Mouse (Mus musculus): ENCODE measurements around the gene Slc5a6.
A peak's percentile ranks its signal among the peaks of the same experiment; 100 is the strongest.

Slc5a6 gene

DNA sequence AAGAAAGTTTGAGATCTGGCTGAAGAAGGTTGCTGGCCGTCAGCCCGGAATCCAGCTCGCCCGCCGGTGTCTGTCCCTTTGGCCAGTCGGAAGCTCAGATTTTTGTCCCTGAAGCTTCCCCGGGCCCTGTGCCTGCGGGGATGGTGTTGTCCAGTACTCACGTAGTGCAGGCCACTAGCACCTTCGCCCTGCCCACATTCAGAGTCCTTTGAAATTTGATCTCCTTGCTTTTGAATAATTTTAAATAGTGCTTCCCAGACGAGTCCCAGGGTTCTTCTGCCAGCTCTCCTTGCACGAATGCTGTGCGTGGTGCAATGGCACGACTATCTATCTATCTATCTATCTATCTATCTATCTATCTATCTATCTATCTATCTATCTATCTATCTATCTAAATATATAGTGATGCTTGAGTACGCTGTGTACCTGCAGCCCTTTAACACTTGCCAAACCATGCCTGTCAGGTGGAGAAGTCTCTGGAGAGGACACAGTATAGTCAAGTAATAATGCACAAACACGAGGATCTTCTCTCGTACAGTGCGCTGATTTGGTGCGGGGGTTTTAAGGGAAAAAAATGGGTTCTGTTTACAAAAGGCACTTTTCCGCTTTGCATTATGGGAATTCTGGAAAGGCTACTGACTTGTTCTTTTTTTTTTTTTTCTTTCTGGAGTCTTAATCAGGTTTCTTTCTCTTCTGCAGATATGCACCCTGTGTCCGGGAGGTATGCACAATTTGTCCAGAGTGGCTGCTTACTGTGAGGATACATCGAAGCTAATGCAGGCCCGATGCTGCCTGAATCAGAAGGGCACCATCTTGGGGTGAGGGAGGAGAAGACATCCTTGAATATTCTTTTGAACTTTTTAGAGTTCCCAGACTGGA is at the start of gene Slc5a6:
Gene Slc5a6, minus strand, starts transcription at position 162 of the 879 bp plus-strand sequence.
- DNase-seq (ENCODE audit: low spot score), result peak; percentile 81

GRCm38 (mm10) chr5:31095711-31096480 is 47.2 kb upstream of the Slc5a6 start:
- DNase-seq (ENCODE audit: low spot score), result no peak

- DNase-seq (ENCODE audit: low spot score), result peak; percentile 51
These were observed 46.3 kb upstream of the Slc5a6 start for GRCm38 (mm10) chr5:31094799-31095691.

GRCm38 (mm10) chr5:31094100-31094798 is 45.5 kb upstream of the Slc5a6 start:
- no peak for DNase-seq (ENCODE audit: low spot score)

GRCm38 (mm10) chr5:31093151-31094041 is 44.7 kb upstream of the Slc5a6 start:
- peak; percentile 24 for DNase-seq (ENCODE audit: low spot score)

GRCm38 (mm10) chr5:31092231-31092975 is 43.7 kb upstream of the Slc5a6 start:
- DNase-seq (ENCODE audit: low spot score), result no peak

DNA sequence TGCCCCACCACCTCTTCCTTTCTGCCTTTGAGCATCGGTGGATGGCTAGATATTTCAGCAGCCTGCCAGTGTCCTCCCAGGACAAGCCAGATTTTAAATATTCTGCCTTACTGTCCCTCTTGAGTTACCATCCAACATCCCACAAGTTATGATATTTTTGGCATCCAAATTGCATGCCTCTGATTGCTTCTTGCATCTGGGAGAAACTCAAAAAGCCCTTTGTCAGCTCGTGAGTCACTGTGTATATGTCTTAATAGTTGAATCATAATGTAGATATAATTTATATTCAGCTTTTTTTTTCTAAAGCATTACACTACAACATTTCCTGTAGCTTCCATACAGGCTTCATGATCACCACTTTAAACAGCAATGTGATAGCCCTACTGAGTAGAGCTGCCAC is 38.4 kb upstream of the Slc5a6 start:
- DNase-seq (ENCODE audit: low spot score), result no peak

- no peak for DNase-seq (ENCODE audit: low spot score)
These were observed 37.9 kb upstream of the Slc5a6 start for GRCm38 (mm10) chr5:31086606-31087005.

- no peak for DNase-seq (ENCODE audit: low spot score)
These were observed 35.2 kb upstream of the Slc5a6 start for GRCm38 (mm10) chr5:31083949-31084348.

DNA sequence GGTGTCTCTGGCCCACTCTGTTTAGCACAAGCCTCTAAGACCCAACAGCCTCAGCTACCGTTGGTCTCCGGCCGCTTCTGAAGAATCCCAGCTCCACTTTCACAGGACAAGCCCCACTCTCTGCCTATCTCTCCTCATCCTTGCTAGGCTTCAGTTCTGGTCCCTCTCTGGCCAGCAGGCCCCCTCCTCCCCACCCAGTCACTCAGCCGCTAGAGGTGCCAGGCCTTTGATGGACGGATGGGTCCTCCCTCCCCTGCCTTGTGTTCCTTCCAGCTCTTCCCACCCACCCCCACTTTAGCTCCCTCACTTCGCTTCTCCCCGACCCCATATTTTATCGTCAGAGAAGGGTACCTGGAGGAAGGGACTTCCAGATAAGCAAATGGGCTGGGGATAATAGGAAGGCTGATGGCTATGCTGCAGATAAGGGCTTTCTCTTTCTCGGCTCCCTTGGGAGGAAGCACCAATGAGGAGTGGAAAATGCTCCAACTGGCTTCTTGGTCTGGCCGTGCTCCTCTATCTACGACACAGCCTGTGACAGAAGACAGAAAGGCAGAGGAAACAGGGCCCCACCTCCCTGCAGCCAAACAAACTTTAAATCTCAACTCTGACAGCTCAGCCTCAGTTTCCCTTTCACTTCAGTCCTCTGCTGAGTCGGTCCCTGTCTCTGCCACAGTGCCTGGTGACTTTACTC is 34.4 kb upstream of the Slc5a6 start:
- DNase-seq (ENCODE audit: low spot score), result no peak

- peak; percentile 82 for DNase-seq (ENCODE audit: low spot score)
These were observed 33.6 kb upstream of the Slc5a6 start for GRCm38 (mm10) chr5:31082355-31082754.

GRCm38 (mm10) chr5:31081386-31081785 is 32.7 kb upstream of the Slc5a6 start:
- DNase-seq (ENCODE audit: low spot score), result peak; percentile 80

- DNase-seq (ENCODE audit: low spot score), result no peak
These were observed 32.1 kb upstream of the Slc5a6 start for GRCm38 (mm10) chr5:31080795-31081164.

DNA sequence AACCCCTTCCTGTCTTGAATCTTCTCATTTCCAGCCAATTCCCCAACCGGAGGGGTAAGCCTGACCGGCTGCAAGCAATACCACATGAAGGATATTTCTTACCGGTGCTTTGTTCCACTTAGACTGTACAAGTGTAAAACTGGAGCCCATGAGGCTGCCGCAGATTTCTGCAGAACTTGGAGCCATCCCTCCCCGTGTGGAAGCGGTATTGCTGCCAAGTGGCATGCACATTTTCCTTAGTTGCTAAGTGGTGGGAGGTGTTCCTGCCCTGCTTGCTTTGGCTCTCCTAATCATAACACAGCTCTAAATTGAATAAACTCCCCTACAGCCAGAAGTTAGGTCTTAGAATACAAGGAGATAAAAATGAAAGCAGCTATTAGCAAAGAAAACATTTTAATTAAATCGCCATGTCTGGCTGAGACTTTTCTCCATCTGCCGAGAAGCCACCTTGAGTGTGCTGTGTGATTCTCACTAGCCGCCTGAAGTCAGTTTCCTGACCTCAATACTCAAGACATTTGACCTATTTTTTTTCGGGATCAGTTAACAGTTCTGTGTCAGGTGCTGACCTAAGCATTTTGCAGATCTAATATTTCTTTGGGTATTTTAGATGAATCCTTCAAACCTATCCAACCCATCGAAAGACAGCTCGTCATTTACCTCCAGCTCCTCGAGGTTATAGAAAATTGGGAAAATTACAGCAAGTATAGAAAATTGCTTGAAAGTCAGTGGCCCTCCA is 31.5 kb upstream of the Slc5a6 start:
- DNase-seq (ENCODE audit: low spot score), result no peak

GRCm38 (mm10) chr5:31076346-31076745 is 27.6 kb upstream of the Slc5a6 start:
- DNase-seq (ENCODE audit: low spot score), result no peak

- DNase-seq (ENCODE audit: low spot score), result no peak
These were observed 24.5 kb upstream of the Slc5a6 start for GRCm38 (mm10) chr5:31073176-31073575.

- DNase-seq (ENCODE audit: low spot score), result no peak
These were observed 23.1 kb upstream of the Slc5a6 start for GRCm38 (mm10) chr5:31071821-31072220.

DNA sequence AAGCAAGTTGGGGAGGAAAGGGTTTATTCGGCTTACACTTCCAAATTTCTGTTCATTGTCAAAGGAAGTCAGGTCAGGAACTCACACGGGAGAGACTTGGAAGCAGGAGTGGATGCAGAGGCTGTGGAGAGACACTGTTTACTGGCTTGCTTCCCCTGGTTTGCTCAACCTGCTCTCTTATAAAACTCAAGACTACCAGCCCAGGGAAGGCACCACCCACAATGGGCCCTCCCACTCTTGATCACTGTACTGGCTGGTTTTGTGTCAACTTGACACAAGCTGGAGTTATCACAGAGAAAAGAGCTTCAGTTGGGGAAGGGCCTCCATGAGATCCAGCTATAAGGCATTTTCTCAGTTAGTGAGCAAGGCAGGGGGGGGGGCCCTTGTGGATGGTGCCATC is 22.3 kb upstream of the Slc5a6 start:
- DNase-seq (ENCODE audit: low spot score), result no peak
